Mouse (Mus musculus): Measurements from ENCODE around the gene Elf5. TPM values are rescaled to one million over a fixed set of nuclear protein-coding genes. Genes with fewer than 3 reads are reported as not detected.
A peak's percentile ranks its signal among the peaks of the same experiment; 100 is the strongest.

Elf5 gene
- polyA plus RNA-seq, 1 experiment from 2014 or later = not detected

DNA sequence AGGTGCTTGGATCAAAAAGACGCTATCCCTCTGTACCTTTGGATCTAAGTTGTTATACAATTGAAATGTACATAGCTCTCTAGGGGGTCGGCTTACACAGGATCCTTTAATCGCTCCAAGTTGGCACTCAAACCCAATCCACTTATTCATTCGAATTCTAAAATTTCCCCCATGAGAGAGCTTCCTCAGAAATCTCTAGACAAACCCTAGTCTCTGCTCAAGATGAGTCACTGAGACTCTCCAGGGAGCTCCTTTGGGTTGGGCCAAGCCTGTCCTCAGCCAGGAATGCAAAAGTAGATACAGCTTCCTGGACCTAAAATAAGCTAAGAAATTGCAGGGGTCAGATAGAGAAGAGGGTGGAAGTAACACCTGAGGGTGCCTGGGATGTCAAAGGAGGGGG, 10.8 kb upstream of the Elf5 start:
- Histone ChIP-seq H3K4me2 (ENCODE audit: low read length) (no peak overlapping the region), H3K4me3 (ENCODE audit: low read length) (no peak overlapping the region), H3K27me3 (replicated peaks; ENCODE audit: control insufficient read depth, insufficient read depth, low read length) (no peaks in the 10 kb centered on the region), H3K9me3 (ENCODE audit: control insufficient read depth, low read length) (no peaks in the 10 kb centered on the region), H3K9ac (ENCODE audit: low read depth, low read length) (no peak overlapping the region), H3K36me3 (ENCODE audit: control insufficient read depth, insufficient read depth, low read length) (no peaks in the 10 kb centered on the region), H3K27ac (ENCODE audit: low read depth, low read length) (no peak overlapping the region), H3K4me1 (ENCODE audit: control insufficient read depth, insufficient read depth, low read depth, low read length) (no peaks in the 10 kb centered on the region)
- no peak for ATAC-seq
- WGBS = 78% methylated on average over 4 of the region's 4 CpGs

DNA sequence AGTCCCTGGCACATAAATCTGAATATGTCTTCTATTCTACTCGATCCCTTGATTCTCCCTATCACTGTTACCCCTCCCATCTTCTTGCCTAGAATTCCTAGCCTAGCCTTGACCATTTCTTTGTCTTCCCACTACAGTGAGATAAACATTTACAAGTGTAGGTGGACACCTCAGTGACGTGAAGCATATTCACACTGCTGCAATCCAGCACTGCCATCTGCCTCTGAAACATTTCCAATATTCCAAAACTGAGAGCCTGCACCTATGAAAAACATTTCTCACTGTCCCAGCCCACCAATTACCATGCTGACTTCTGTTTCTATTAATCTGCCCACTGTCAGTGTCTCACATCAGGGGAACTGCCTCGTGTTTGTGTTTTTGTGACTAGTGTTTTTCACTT, 5.2 kb upstream of the Elf5 start:
- no peaks in the 10 kb centered on the region for H3K4me1 ChIP-seq (ENCODE audit: control insufficient read depth, insufficient read depth, low read depth, low read length)

DNA sequence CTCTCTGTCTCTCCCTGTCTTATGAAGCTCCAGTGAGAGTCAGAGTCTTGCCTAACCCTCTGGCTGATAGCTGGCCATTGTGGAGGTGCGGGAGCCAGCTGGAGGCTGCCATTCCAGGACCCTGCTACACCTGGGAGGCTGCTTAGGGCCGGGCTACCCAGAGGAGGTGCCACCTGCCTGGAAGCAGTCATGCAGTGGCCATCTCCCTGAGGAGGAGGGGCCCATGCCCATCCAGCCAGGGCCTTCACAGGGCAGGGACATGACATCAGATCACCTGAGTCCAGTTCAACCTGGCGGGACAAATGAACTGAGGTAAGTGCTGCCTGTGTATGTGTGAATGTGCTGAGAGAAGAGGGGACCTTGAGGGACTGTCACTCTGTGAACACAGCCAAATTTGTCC, 328 bp downstream of the Elf5 start:
- Histone ChIP-seq H3K27me3 (replicated peaks; ENCODE audit: control insufficient read depth, insufficient read depth, low read length) (no peaks in the 10 kb centered on the region), H3K9me3 (ENCODE audit: control insufficient read depth, low read length) (no peaks in the 10 kb centered on the region), H3K4me3 (ENCODE audit: low read length) (no peak overlapping the region), H3K27ac (ENCODE audit: low read depth, low read length) (no peak overlapping the region), H3K36me3 (ENCODE audit: control insufficient read depth, insufficient read depth, low read length) (no peaks in the 10 kb centered on the region), H3K4me2 (ENCODE audit: low read length) (no peak overlapping the region), H3K9ac (ENCODE audit: low read depth, low read length) (no peak overlapping the region), H3K4me1 (ENCODE audit: control insufficient read depth, insufficient read depth, low read depth, low read length) (no peaks in the 10 kb centered on the region)
- 98% methylated on average over 3 of the region's 3 CpGs for WGBS
- ATAC-seq = no peak

More for the DNA sequence above, 5.2 kb upstream of the Elf5 start:
- Histone ChIP-seq H3K9me3 (ENCODE audit: control insufficient read depth, low read length) (no peaks in the 10 kb centered on the region), H3K36me3 (ENCODE audit: control insufficient read depth, insufficient read depth, low read length) (no peaks in the 10 kb centered on the region), H3K4me3 (ENCODE audit: low read length) (no peak overlapping the region), H3K27me3 (replicated peaks; ENCODE audit: control insufficient read depth, insufficient read depth, low read length) (no peaks in the 10 kb centered on the region), H3K9ac (ENCODE audit: low read depth, low read length) (no peak overlapping the region), H3K4me2 (ENCODE audit: low read length) (no peak overlapping the region), H3K27ac (ENCODE audit: low read depth, low read length) (no peak overlapping the region)
- ATAC-seq = no peak
- WGBS = 75% methylated on average over 3 of the region's 3 CpGs

DNA sequence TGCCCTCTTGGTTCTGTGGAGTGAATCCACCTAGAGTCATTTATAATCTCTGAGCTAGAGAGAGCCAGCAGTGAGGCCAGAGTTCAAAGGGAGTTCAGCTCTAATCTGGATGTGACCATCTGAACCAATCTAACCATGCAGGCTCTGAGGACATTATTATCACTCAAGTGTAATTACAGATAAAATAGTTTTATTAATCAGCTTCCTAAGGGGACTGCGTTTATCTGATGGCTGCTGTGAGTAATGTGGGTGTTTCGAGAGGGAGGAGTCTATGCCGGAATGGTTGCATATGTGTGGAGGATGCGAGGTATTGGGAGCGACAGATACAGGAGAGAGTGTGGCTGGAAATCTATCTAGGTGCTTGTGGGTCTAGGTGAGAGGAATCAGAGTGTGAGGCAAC, 1.9 kb downstream of the Elf5 start:
- Histone ChIP-seq H3K27ac (ENCODE audit: low read depth, low read length) (no peak overlapping the region), H3K4me3 (ENCODE audit: low read length) (no peak overlapping the region), H3K9ac (ENCODE audit: low read depth, low read length) (no peak overlapping the region), H3K9me3 (ENCODE audit: control insufficient read depth, low read length) (no peaks in the 10 kb centered on the region), H3K4me1 (ENCODE audit: control insufficient read depth, insufficient read depth, low read depth, low read length) (no peaks in the 10 kb centered on the region), H3K27me3 (replicated peaks; ENCODE audit: control insufficient read depth, insufficient read depth, low read length) (no peaks in the 10 kb centered on the region), H3K36me3 (ENCODE audit: control insufficient read depth, insufficient read depth, low read length) (no peaks in the 10 kb centered on the region), H3K4me2 (ENCODE audit: low read length) (no peak overlapping the region)
- 81% methylated on average over 5 of the region's 5 CpGs for WGBS
- ATAC-seq = no peak

DNA sequence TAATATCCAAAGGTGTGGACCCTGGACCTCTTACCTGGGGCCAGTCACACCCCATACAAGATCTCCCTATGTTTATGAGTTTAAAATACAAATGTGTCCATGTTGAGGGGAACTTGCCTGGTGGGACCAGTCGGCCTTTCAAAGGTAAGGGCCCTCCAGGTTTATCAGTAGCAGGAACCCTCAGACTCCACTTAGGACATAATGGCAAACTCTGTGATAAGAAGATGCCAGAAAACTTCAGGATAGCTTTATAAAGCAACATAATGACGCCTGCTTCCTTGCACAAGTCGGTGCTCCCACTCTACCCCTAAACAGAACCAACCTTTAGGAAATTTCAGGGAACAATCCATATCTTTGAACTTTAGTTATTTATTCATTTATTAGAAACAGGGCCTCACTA, 4.3 kb downstream of the Elf5 start:
- H3K36me3 ChIP-seq (ENCODE audit: control insufficient read depth, insufficient read depth, low read length) = no peaks in the 10 kb centered on the region
- 94% methylated on average over 3 of the region's 3 CpGs for WGBS
- ATAC-seq = no peak
- no peak overlapping the region for H3K4me2 ChIP-seq (ENCODE audit: low read length)
- H3K9ac ChIP-seq (ENCODE audit: low read depth, low read length) = no peak overlapping the region
- H3K27ac ChIP-seq (ENCODE audit: low read depth, low read length) = no peak overlapping the region
- H3K27me3 ChIP-seq (replicated peaks; ENCODE audit: control insufficient read depth, insufficient read depth, low read length) = no peaks in the 10 kb centered on the region
- H3K4me1 ChIP-seq (ENCODE audit: control insufficient read depth, insufficient read depth, low read depth, low read length) = no peaks in the 10 kb centered on the region
- H3K9me3 ChIP-seq (ENCODE audit: control insufficient read depth, low read length) = no peaks in the 10 kb centered on the region
- no peak overlapping the region for H3K4me3 ChIP-seq (ENCODE audit: low read length)

DNA sequence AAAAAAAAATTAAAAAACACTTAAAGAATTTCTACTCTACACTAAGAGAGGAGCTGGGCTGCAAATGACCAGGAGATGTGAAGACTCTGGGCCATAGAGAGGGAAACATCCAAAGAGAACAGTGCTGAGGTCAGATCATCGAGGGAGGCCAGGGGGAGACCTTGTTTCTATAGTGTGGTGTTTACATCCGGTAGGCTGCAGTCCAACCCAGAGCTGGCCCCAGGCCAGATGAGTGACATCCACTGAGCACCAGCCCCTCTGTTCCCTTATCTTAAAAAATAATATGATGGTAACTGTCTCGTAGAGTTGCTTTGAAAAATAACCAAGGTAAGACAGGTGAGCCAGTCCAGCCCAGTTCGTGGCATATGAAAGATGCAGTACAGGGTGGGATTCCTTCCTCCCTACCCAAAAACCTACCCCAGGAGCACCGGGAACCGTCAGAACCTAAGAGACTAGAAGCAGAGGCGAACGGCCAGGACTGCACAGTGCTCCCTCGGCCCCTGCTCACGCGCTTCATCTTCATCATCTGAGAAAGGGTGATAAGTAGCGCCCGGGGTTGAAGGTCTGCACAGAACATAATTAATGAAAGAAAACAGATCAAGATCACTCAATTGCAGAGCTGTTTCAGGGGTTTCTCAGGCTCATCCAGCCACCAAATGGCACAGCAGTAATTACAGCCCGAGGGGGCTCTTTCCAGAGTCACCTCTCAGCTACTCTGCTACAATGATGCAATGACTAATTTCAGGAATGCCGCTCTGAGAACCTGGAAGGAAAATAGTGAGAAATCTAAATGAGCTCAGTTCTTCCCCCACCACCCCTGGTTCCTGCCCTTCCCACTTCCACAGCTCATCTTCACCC, 9.4 kb downstream of the Elf5 start:
- H3K27me3 ChIP-seq (replicated peaks; ENCODE audit: control insufficient read depth, insufficient read depth, low read length) = no peaks in the 10 kb centered on the region
- H3K36me3 ChIP-seq (ENCODE audit: control insufficient read depth, insufficient read depth, low read length) = no peaks in the 10 kb centered on the region
- no peak overlapping the region for H3K9ac ChIP-seq (ENCODE audit: low read depth, low read length)
- 60% methylated on average over 15 of the region's 15 CpGs for WGBS
- no peak overlapping the region for H3K27ac ChIP-seq (ENCODE audit: low read depth, low read length)
- no peak overlapping the region for H3K4me3 ChIP-seq (ENCODE audit: low read length)
- H3K9me3 ChIP-seq (ENCODE audit: control insufficient read depth, low read length) = no peaks in the 10 kb centered on the region
- H3K4me1 ChIP-seq (ENCODE audit: control insufficient read depth, insufficient read depth, low read depth, low read length) = no peaks in the 10 kb centered on the region
- no peak for ATAC-seq
- no peak overlapping the region for H3K4me2 ChIP-seq (ENCODE audit: low read length)

DNA sequence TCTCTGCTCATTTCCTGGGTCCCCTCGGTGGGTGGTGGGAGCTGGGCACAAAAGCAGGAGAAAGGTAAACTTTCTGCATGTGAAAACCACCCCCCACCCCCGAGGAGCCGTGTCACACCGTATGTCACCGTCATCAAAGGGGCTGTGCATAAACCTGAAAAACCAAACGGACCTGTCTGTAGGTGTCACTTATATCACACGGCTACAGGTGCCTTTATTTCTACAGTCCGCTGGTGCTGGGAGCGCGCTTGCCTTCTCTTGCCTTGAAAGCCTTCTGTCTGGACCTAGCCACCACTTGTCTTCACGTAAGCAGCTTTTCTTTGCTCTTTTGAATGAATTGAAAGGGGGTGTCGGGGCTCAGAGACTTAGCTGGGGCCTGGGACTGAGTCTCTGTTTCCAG, 12.4 kb downstream of the Elf5 start:
- no peaks in the 10 kb centered on the region for H3K4me1 ChIP-seq (ENCODE audit: control insufficient read depth, insufficient read depth, low read depth, low read length)
- H3K27me3 ChIP-seq (replicated peaks; ENCODE audit: control insufficient read depth, insufficient read depth, low read length) = no peaks in the 10 kb centered on the region
- no peaks in the 10 kb centered on the region for H3K36me3 ChIP-seq (ENCODE audit: control insufficient read depth, insufficient read depth, low read length)
- no peak overlapping the region for H3K27ac ChIP-seq (ENCODE audit: low read depth, low read length)
- ATAC-seq = no peak
- no peak overlapping the region for H3K4me2 ChIP-seq (ENCODE audit: low read length)
- H3K4me3 ChIP-seq (ENCODE audit: low read length) = no peak overlapping the region
- no peak overlapping the region for H3K9ac ChIP-seq (ENCODE audit: low read depth, low read length)
- no peaks in the 10 kb centered on the region for H3K9me3 ChIP-seq (ENCODE audit: control insufficient read depth, low read length)
- 67% methylated on average over 12 of the region's 12 CpGs for WGBS

DNA sequence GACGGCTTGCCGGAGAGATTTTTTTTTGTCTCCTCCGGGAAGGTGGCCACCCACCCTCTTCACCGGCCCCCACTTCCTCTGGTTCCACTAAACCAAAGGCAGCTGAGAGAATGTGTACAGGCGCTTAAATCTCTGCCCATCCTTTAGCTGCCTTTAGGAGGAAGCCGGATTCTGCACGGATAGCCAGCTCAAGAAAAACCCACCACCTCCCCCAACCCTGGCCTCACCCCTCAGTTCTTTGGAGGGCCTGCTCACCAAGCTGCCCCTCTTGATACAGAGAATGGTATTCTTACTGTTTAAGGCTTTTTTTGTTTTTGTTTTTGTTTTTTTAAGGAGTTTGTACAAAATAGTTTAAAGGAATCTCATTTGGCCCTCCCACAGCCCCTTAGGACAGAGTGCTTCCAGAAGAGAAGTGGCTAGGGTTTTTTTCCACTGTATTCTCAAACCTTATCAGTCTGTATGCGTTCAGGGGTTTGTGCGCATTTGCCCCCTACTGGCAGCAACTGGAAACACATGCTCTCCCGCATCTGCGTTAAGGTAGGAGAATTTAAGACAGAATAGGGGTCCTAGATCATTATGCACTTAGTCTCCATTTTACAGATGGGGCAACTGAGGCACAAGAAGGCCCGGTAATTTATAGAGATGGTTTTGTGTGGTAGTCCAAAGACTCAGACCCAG, 13.0 kb downstream of the Elf5 start:
- 28% methylated on average over 12 of the region's 12 CpGs for WGBS
- Histone ChIP-seq H3K9ac (ENCODE audit: low read depth, low read length) (no peak overlapping the region), H3K36me3 (ENCODE audit: control insufficient read depth, insufficient read depth, low read length) (no peaks in the 10 kb centered on the region), H3K4me1 (ENCODE audit: control insufficient read depth, insufficient read depth, low read depth, low read length) (no peaks in the 10 kb centered on the region), H3K4me3 (ENCODE audit: low read length) (no peak overlapping the region), H3K9me3 (ENCODE audit: control insufficient read depth, low read length) (no peaks in the 10 kb centered on the region), H3K27me3 (replicated peaks; ENCODE audit: control insufficient read depth, insufficient read depth, low read length) (no peaks in the 10 kb centered on the region), H3K27ac (ENCODE audit: low read depth, low read length) (no peak overlapping the region), H3K4me2 (ENCODE audit: low read length) (no peak overlapping the region)
- peak; percentile 72 for ATAC-seq

DNA sequence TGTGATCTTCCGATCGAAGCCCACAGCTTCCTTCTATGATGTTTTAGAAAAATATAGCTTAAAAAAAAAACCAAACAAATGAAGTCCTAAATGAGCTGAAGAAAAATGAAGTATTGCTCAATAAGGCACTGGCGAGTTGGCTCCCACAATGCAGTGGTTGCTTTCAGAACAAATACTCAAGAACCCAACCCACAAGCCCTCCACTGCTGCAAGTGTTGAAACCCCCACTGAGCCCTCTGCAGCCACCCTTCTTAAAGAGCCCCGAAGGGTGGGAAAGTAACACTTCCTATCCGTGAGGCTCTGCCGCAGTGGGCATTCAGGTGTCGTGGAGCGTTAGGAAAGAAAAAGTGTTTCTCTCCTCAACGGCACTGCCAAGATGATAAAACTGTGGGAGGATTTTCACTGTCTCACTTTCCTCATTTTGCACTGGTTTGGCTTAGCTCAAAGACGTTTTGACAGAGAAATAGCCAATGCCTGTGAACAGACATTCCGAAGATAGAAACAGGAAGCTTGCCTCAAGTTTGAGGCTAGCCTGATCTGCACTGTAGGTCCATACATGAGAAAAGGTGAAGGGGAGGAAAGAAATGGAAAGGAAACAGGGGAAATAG, 14.1 kb downstream of the Elf5 start:
- no peaks in the 10 kb centered on the region for H3K36me3 ChIP-seq (ENCODE audit: control insufficient read depth, insufficient read depth, low read length)
- WGBS = 80% methylated on average over 11 of the region's 11 CpGs
- H3K4me3 ChIP-seq (ENCODE audit: low read length) = no peak overlapping the region
- H3K27me3 ChIP-seq (replicated peaks; ENCODE audit: control insufficient read depth, insufficient read depth, low read length) = no peaks in the 10 kb centered on the region
- no peak for ATAC-seq
- no peaks in the 10 kb centered on the region for H3K9me3 ChIP-seq (ENCODE audit: control insufficient read depth, low read length)
- H3K4me1 ChIP-seq (ENCODE audit: control insufficient read depth, insufficient read depth, low read depth, low read length) = no peaks in the 10 kb centered on the region
- no peak overlapping the region for H3K27ac ChIP-seq (ENCODE audit: low read depth, low read length)
- H3K4me2 ChIP-seq (ENCODE audit: low read length) = no peak overlapping the region
- H3K9ac ChIP-seq (ENCODE audit: low read depth, low read length) = no peak overlapping the region
